Mouse (Mus musculus) ZHBTc4 (cell line): ENCODE measurements around the gene Lrrc28.
A peak's percentile ranks its signal among the peaks of the same experiment; 100 is the strongest.

Experiments used
- DNase-seq: peaks from one replicate; pipeline ENCODE4 v3.0.0-alpha.2; 2011; ENCODE audit warnings: low read depth, low spot score

Gene Lrrc28

GRCm38 (mm10) chr7:67486925-67487760 is 157.9 kb downstream of the Lrrc28 start:
- DNase-seq, result no peak

DNA sequence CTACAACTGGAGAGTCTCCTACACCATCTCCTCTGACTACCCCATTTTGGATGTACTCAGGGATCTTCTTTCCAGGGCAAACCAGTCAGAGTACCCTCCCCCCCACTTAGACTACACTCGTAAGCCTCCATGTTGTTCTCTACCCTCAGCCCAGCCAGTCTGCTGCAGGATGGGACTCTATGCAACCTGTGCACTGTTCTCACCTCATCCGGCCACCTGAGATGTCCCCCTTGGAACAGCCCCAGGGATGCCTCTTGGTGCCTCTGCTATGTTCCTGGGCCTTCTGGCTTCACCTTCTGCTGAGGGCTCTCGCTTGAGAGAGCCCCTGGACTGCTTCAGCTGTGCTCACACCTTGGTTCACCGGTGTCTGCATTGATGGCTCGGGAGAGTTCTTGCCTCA is 158.7 kb downstream of the Lrrc28 start:
- no peak for DNase-seq

- DNase-seq, result peak; percentile 16
Observed at GRCm38 (mm10) chr7:67483698-67484097, 161.4 kb downstream of the Lrrc28 start.

GRCm38 (mm10) chr7:67479576-67480413 is 165.3 kb downstream of the Lrrc28 start:
- DNase-seq, result no peak

DNA sequence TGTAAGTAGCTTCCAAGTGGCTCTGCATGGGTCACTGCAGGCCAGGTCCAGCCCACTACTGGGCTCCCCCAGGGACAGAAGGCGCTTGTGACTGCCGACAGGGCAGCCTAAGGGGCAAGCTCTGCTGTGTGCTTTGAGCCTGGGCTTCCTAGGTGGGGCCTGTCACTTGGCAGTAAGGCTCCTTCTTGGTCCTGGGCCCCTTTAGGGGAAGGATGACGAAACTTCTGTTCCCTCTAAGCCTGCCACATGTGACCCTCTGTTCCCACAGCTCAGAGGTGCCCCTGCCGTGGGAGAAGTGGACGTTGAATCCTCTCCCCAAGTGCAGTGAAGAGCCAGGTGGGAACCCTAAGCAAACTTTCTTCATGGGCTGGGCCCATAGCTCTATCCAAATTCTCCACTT is 165.9 kb downstream of the Lrrc28 start:
- DNase-seq, result no peak

DNA sequence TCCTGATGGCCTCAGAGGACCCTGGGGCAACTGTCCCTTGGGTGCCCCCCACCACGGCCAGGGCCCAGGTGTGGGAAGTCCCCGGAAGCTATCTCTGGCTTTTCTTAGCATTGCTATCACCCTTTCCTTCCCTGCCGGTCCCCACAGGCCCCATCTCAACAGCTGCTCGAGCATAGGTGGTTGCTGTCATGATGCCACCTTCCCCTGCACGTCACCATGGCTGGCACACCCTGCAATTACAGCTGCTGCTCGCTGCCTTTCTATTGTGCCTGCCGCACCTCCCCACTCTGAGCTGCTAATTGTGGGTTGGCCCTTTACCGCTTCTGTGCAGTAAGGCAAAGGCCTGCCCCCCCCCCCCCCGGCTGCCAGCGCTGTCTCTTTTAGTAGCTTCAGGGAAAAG is 167.1 kb downstream of the Lrrc28 start:
- DNase-seq, result no peak

- no peak for DNase-seq
Observed at GRCm38 (mm10) chr7:67471295-67471694, 173.8 kb downstream of the Lrrc28 start.

DNA sequence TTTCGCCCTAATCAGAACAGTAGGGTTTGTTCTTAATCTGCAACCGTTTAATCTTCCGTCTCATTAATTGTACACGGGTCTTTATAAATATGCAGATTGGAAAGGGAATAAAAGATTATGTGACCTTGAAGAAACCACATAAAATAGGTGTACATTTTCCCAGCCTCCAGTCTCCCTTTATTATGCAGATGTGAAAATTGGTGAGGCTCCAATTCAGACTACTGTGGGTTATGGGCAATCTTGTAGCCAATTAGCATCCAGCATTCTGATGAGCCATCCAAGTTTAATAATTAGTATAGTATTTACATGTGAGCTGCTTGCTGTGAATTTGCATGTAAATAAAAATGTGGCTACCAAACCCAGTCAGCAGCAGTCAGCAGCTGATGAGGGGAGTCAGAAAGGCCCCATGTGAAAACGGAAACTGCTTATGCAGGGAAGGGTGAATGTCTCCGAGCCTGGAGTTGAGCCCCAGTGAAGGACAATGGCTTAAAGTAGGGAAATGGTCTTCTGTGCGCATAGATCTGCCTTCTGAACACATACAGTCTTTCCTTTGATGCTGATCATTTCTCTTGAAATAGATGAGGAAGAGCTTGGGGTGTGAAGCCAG is 176.2 kb downstream of the Lrrc28 start:
- DNase-seq, result no peak

DNA sequence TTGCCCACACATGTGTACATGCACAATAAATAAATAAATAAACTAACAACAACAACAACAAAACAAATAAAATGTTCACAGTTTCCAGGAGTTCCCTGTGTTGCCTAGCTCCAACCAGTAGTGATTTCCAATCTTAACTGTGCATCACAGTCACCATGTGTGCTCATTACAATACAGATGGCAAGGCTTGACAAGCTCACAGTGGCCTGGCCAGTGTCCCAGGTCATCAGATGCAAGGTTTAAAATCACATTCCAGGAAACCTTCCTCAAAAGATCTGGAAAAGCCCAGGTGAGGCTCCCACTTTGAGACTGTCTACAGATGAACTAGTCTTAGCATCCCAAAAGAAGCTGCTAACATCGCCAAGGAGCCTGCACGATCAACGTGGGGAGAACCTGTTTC is 176.9 kb downstream of the Lrrc28 start:
- no peak for DNase-seq

DNA sequence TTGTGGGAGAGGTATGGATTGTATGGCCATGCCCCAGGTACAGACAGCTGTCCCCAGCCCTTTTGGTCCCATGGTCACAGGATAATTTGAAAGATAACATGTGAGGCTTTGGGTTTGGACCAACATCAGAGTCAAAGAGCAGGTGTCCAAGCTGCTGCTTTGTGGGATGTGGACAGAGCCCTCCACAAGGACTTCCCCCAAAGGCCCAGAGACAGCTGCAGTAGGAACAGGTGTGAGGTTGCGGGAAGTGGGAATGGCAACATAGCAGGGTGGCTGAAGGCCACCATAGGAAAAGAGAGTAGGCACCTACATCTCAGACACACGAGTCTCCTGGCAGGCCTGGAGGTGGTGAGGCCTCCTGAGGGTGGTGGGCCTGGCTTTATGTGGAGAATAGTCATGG is 178.7 kb downstream of the Lrrc28 start:
- no peak for DNase-seq

GRCm38 (mm10) chr7:67464633-67465032 is 180.4 kb downstream of the Lrrc28 start:
- DNase-seq, result no peak

DNA sequence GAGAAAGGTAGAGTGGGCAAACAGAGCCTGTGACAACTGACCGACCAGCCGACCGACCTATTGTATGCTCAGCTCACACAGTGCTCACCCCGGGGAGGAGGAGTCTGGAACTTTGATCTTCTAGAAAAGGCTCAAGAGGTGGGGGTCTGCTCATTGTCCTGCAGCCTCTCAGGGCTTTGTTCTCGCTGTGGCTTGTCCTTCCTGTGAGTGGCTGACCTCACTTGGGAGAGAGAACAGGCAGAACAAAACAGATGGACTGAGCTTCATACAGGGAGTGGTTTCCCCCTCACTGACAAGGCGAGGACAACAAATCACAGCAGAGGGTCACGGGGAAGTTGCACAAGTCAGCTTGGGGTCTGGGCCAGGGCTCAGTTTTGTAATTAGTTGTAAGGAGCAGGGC is 181.5 kb downstream of the Lrrc28 start:
- peak; percentile 20 for DNase-seq
